Mouse (Mus musculus): ENCODE data around the gene Gria1. TPM values are rescaled to one million over a fixed set of nuclear protein-coding genes. Genes with fewer than 3 reads are reported as not detected.

The Gria1 gene
- total RNA-seq, 2 experiments from 2014 or later = 199 to 218 TPM

- no peak for DNase-seq (ENCODE audit: low spot score in 2 of 2)
- intact Hi-C loops (cut with DNase I) = no loop called here
Measured at GRCm38 (mm10) chr11:57243835-57244234, 232.6 kb downstream of the Gria1 start.

GRCm38 (mm10) chr11:57244543-57244942 lies 233.4 kb downstream of the Gria1 start:
- intact Hi-C loops (cut with DNase I) = no loop called here
- peak in 1 of 2 experiments; percentile 25 for DNase-seq (ENCODE audit: low spot score in 2 of 2)

GRCm38 (mm10) chr11:57248870-57249269 lies 237.7 kb downstream of the Gria1 start:
- DNase-seq (ENCODE audit: low spot score in 2 of 2) = no peak
- intact Hi-C loops (cut with DNase I) = no loop called here

- DNase-seq (ENCODE audit: low spot score in 2 of 2) = no peak
- intact Hi-C loops (cut with DNase I) = no loop called here
Measured at GRCm38 (mm10) chr11:57250129-57250528, 238.9 kb downstream of the Gria1 start.

- intact Hi-C loops (cut with DNase I) = no loop called here
- DNase-seq (ENCODE audit: low spot score in 2 of 2) = peak; percentile 61 to 84
Measured at GRCm38 (mm10) chr11:57271687-57272086, 260.5 kb downstream of the Gria1 start.

- intact Hi-C loops (cut with DNase I) = no loop called here
- DNase-seq (ENCODE audit: low spot score in 2 of 2) = peak in 1 of 2 experiments; percentile 10
Measured at GRCm38 (mm10) chr11:57274687-57275086, 263.5 kb downstream of the Gria1 start.

GRCm38 (mm10) chr11:57278056-57278455 lies 266.9 kb downstream of the Gria1 start:
- intact Hi-C loops (cut with DNase I) = no loop called here
- peak in 1 of 2 experiments; percentile 28 for DNase-seq (ENCODE audit: low spot score in 2 of 2)

GRCm38 (mm10) chr11:57286119-57286518 lies 274.9 kb downstream of the Gria1 start:
- intact Hi-C loops (cut with DNase I) = no loop called here
- no peak for DNase-seq (ENCODE audit: low spot score in 2 of 2)

GRCm38 (mm10) chr11:57297376-57297775 lies 286.2 kb downstream of the Gria1 start:
- DNase-seq (ENCODE audit: low spot score in 2 of 2) = no peak
- intact Hi-C loops (cut with DNase I) = no loop called here

GRCm38 (mm10) chr11:57298263-57298662 lies 287.1 kb downstream of the Gria1 start:
- intact Hi-C loops (cut with DNase I) = no loop called here
- DNase-seq (ENCODE audit: low spot score in 2 of 2) = no peak

GRCm38 (mm10) chr11:57298665-57299064 lies 287.5 kb downstream of the Gria1 start:
- intact Hi-C loops (cut with DNase I) = no loop called here
- no peak for DNase-seq (ENCODE audit: low spot score in 2 of 2)

- DNase-seq (ENCODE audit: low spot score in 2 of 2) = no peak
- intact Hi-C loops (cut with DNase I) = no loop called here
Measured at GRCm38 (mm10) chr11:57303602-57304001, 292.4 kb downstream of the Gria1 start.

- intact Hi-C loops (cut with DNase I) = no loop called here
- DNase-seq (ENCODE audit: low spot score in 2 of 2) = no peak
Measured at GRCm38 (mm10) chr11:57306116-57306515, 294.9 kb downstream of the Gria1 start.

GRCm38 (mm10) chr11:57306892-57307291 lies 295.7 kb downstream of the Gria1 start:
- intact Hi-C loops (cut with DNase I) = no loop called here
- no peak for DNase-seq (ENCODE audit: low spot score in 2 of 2)

GRCm38 (mm10) chr11:57317063-57317462 lies 305.9 kb downstream of the Gria1 start:
- no peak for DNase-seq (ENCODE audit: low spot score in 2 of 2)
- intact Hi-C loops (cut with DNase I) = loop anchor here (10.0 kb wide), 1 partner anchor 148 kb away; no protein-coding TSS in a partner anchor

- intact Hi-C loops (cut with DNase I) = loop anchor here (10.0 kb wide), 1 partner anchor 147 kb away; no protein-coding TSS in a partner anchor
- DNase-seq (ENCODE audit: low spot score in 2 of 2) = no peak
Measured at GRCm38 (mm10) chr11:57317478-57317877, 306.3 kb downstream of the Gria1 start.

- intact Hi-C loops (cut with DNase I) = loop anchor here (10.0 kb wide), 1 partner anchor 145 kb away; no protein-coding TSS in a partner anchor
Measured at GRCm38 (mm10) chr11:57319374-57319773, 308.2 kb downstream of the Gria1 start.

GRCm38 (mm10) chr11:57324099-57324498 lies 312.9 kb downstream of the Gria1 start:
- DNase-seq (ENCODE audit: low spot score in 2 of 2) = no peak
- intact Hi-C loops (cut with DNase I) = no loop called here

More at GRCm38 (mm10) chr11:57319374-57319773, 308.2 kb downstream of the Gria1 start:
- peak in 1 of 2 experiments; percentile 48 for DNase-seq (ENCODE audit: low spot score in 2 of 2)

Data from left cerebral cortex, postnatal 14 days (tissue).